Mouse (Mus musculus): ENCODE results near the gene Pfn3. TPM values are rescaled to one million over a fixed set of nuclear protein-coding genes. Genes with fewer than 3 reads are reported as not detected.

Pfn3 gene
- polyA plus RNA-seq, 1 experiment from 2014 or later: not detected

DNA sequence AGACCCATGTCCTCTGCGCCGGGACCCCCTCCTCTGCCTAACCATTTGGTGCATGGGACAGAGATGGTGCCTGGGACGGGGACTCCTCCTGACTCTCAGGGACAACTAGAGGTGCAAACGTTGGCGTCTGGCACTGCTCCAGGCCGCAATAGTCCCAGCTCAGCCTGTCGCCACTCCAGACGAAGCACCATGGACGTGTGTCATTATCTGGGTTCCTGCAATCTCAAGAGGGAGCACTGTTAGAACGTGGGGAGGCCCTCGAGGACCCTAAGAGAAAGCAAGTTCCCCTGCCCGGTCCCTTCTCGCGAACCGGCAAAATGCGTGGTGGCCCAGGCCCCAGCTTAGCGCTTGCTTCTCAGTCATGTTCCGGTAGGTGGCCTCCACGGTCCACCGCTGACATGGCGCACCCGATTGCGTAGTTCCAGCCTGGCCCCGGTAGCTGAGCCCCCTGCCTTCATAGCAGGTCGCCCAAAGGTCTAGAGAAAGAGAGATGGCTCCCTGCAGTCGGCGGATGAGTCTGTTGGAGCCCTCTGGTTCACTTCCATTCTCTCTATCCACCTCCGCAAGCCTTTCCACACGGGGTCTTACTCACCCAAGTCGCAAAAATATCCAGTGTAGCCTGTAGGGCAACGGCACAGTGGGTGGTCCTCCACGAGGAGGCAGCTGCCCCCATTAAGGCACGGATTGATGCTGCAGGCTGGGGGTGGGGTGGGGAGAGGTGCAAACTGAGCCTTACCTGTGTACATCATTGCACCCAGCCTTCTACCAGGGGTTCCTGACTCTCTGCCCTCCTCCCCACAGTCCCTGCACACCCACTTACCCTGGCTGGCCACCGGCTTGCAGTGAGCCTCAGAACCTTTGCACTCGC, 6.1 kb upstream of the Pfn3 start:
- H3K36me3 ChIP-seq: no peaks in the 10 kb centered on the region
- peak; percentile 64 for ATAC-seq (ENCODE audit: low FRiP score)
- 16% methylated on average over 35 of the region's 35 CpGs for WGBS
- H3K9me3 ChIP-seq: no peaks in the 10 kb centered on the region
- H3K27ac ChIP-seq: no peak overlapping the region
- peak overlapping the region; percentile 50 for H3K4me2 ChIP-seq
- H3K4me3 ChIP-seq: peak overlapping the region; percentile 21
- H3K9ac ChIP-seq: peak overlapping the region; percentile 55
- peaks cover 26% of the 10 kb centered on the region for H3K4me1 ChIP-seq (replicated peaks)
- peaks cover 64% of the 10 kb centered on the region for H3K27me3 ChIP-seq

DNA sequence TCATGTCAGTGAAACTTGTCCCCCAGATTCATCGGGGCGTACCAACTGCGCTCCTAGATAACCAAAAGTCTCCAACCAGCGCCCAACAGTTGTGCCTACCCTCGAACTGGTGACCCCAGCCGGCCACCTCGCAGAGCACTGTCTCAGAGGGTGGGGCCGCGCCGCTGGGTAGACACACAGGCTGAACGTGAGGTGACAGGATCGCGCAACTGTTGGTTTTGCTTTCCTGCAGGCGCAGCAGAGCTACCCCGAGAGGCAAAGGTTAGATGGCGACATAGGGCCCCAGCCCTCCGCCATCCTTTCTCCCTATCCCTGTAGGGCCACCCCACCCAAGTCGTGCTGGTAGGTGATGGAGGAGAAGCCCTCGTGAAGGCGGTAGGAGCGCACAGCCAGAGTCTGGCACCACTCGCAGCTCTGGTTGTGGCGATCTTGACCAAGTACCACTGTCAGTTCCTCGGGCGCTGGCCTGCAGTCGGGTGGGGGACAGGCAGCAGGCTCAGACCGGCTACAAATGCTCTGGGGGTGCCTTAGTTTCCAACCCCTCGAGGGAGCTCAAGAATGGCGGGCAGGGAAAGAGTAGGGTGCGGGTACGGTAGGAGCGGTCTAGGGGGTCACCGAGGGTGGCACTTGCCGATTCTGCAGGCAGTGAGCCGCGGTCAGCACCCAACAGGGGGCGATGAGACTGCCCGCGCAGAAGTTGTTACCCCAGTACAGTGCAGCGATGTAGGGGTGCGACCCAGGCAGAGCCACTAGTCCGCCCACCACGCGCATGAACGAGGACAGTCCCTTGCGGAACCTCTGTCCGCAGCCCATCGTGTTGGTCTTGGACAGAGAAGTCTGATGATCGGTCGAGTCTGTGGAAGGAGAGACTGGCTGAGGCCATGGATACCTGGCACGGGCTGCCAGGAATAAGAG, 5.2 kb upstream of the Pfn3 start:
- no peak for ATAC-seq (ENCODE audit: low FRiP score)
- Histone ChIP-seq H3K27me3 (peaks cover 64% of the 10 kb centered on the region), H3K9ac (no peak overlapping the region; the same call in 1 of the 2 replicates), H3K36me3 (no peaks in the 10 kb centered on the region), H3K4me2 (peak overlapping the region; percentile 50; the same call in 1 of the 2 replicates), H3K4me1 (replicated peaks) (peaks cover 27% of the 10 kb centered on the region), H3K4me3 (peak overlapping the region; percentile 21; the same call in 1 of the 2 replicates), H3K9me3 (no peaks in the 10 kb centered on the region), H3K27ac (no peak overlapping the region)
- WGBS: 34% methylated on average over 51 of the region's 51 CpGs

DNA sequence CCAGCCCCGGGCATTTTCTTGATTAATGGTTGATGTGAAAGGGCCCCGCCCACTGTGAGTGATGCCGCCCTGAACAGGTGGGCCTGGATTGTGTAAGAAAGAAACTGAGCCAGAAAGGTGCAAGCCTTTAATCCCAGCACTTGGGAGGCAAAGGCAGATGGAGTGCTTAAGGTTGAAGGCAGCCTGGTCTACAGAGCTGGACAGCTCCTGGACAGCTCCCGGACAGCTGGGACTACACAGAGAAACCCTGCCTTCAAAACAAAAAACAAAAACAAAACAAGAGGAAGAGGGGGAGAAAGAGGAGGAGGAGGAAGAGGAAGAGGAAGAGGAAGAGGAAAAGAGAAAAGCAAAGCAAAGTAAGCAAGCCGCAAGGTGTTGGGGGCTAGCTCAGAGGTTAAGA, 4.1 kb upstream of the Pfn3 start:
- Histone ChIP-seq H3K4me2 (no peak overlapping the region), H3K27me3 (peaks cover 73% of the 10 kb centered on the region), H3K27ac (no peak overlapping the region), H3K36me3 (no peaks in the 10 kb centered on the region), H3K9ac (no peak overlapping the region), H3K4me1 (replicated peaks) (peaks cover 34% of the 10 kb centered on the region), H3K9me3 (no peaks in the 10 kb centered on the region), H3K4me3 (no peak overlapping the region)
- ATAC-seq (ENCODE audit: low FRiP score): no peak
- WGBS: 87% methylated on average over 5 of the region's 5 CpGs

DNA sequence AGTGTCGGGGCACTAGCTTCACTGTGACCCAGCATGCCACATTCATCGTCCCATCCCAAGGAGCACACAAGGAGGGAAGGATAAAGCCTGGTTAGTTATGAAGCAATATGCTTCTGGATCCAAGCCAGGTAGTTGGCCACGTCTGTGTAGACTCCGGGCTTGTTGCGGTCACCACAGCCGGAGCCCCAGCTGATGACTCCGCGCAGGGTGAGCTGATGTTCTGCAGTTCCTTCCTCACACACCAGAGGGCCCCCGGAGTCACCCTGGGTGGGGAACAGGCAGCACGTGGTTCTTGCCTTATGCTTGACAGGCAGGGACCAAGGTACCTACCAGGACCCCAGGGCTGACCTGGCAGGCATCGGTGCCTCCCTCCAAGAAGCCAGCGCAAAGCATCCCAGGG, 3.0 kb upstream of the Pfn3 start:
- Histone ChIP-seq H3K9me3 (no peaks in the 10 kb centered on the region), H3K9ac (no peak overlapping the region), H3K4me2 (peak overlapping the region; percentile 35), H3K27ac (no peak overlapping the region), H3K4me3 (no peak overlapping the region), H3K36me3 (no peaks in the 10 kb centered on the region), H3K4me1 (replicated peaks) (peaks cover 34% of the 10 kb centered on the region), H3K27me3 (peaks cover 81% of the 10 kb centered on the region)
- ATAC-seq (ENCODE audit: low FRiP score): peak; percentile 51; the same call in 1 of the 2 replicates
- 10% methylated on average over 12 of the region's 12 CpGs for WGBS

DNA sequence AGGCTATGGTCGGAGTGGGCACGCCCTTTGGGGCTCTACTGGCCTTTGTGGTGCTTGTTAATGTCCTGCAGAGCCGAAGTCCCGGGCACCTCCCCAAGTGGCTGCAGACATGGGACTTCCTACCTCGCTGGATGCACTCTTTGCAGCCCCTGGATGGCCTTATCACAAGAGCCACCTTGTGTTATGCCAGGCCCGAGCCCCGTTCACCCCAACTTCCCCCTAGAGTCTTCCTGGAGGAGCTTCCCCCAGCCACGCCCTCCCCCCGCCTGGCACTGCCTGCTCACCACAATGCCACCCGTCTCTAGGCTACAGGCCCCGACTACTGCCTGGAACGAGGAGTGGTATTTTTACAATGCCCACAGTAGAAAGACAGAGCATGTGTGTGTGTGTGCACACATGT, 1.7 kb downstream of the Pfn3 start:
- ATAC-seq (ENCODE audit: low FRiP score): no peak
- no peak overlapping the region for H3K4me2 ChIP-seq
- H3K4me1 ChIP-seq (replicated peaks): peaks cover 16% of the 10 kb centered on the region
- no peaks in the 10 kb centered on the region for H3K36me3 ChIP-seq
- no peak overlapping the region for H3K27ac ChIP-seq
- no peak overlapping the region for H3K9ac ChIP-seq
- 83% methylated on average over 12 of the region's 12 CpGs for WGBS
- peaks cover 46% of the 10 kb centered on the region for H3K27me3 ChIP-seq
- no peak overlapping the region for H3K4me3 ChIP-seq
- no peaks in the 10 kb centered on the region for H3K9me3 ChIP-seq

DNA sequence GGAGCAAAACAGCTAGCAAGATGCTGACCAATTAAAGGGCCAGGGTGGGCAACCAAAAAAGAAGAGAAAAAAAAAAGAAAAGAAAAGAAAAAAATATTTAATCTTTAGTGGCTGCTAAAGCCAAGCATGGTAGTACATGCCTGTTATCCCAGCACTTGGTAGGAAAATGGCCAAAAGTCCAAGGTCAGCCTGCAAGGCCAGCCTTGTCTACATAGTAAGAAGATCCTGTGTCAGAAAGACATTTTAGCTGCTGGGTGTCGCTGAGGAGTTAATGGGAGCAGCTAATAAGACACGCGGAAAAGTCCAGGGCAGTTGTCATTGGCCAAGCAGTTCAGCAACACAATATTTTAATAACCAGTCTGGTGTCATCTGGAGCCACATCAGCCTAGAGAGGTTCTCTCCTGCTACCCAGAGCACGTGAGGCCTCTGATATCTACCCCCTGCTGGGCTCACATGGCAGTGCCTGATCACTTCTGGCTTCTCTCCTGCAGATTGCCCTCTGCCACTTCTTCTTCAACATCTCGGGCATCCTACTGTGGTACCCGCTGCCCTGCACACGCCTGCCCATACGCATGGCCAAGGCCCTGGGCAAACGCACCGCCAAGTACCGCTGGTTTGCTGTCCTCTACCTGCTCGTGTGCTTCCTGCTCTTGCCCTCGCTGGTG, 2.3 kb downstream of the Pfn3 start:
- no peak for ATAC-seq (ENCODE audit: low FRiP score)
- H3K9ac ChIP-seq: no peak overlapping the region
- peaks cover 10% of the 10 kb centered on the region for H3K4me1 ChIP-seq (replicated peaks)
- H3K4me3 ChIP-seq: no peak overlapping the region
- 81% methylated on average over 13 of the region's 13 CpGs for WGBS
- peaks cover 41% of the 10 kb centered on the region for H3K27me3 ChIP-seq
- no peaks in the 10 kb centered on the region for H3K9me3 ChIP-seq
- H3K36me3 ChIP-seq: no peaks in the 10 kb centered on the region
- H3K4me2 ChIP-seq: no peak overlapping the region
- no peak overlapping the region for H3K27ac ChIP-seq

DNA sequence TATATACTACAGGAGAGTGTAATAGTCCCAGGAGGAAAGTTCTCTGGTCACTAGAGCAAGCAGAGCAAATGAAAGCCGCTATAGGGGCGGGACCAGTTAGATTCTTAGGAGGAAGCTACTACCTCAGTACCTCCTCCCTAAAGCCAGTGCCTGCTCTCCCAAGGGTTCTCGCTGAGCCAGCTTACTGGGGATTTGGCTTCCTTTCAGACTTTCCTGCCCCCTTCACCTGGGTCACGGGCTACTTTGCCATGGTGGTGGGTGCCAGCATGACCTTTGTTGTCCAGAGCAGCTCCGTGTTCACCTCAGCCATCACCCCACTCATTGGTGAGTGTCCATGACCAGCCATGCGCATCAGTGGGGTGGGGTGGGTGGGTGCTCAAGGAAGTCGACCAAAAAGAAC, 3.2 kb downstream of the Pfn3 start:
- H3K9me3 ChIP-seq: no peaks in the 10 kb centered on the region
- H3K9ac ChIP-seq: no peak overlapping the region
- peaks cover 9% of the 10 kb centered on the region for H3K4me1 ChIP-seq (replicated peaks)
- 75% methylated on average over 7 of the region's 7 CpGs for WGBS
- ATAC-seq (ENCODE audit: low FRiP score): no peak
- no peak overlapping the region for H3K4me3 ChIP-seq
- H3K36me3 ChIP-seq: no peaks in the 10 kb centered on the region
- H3K4me2 ChIP-seq: no peak overlapping the region
- no peak overlapping the region for H3K27ac ChIP-seq
- H3K27me3 ChIP-seq: peaks cover 32% of the 10 kb centered on the region

DNA sequence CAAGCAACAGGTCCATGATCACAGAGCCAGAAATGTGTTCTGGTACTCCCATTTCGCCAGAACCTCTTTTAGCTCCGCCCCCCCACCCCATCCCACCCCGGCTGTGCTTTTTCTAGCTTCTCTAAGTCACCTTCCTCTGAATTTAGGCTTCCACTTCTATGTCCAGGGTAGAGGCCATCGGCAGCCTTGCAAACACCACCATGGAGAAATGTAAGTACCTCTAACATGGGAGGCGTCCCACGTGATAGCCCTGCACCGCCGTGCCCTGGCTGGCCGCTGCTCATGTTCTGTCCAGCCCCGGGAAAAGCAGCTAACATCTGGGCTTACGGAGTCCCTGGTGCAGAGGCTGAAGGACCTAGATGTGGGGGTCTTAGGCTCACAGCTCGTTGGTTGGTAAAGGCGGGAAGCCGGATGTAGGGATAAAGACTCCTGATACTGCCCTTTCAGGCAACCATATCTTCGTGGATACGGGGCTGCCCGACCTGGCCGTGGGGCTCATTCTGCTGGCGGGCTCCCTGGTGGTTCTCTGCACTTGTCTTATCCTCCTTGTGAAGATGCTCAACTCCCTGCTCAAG, 6.4 kb downstream of the Pfn3 start:
- peaks cover 18% of the 10 kb centered on the region for H3K27me3 ChIP-seq
- H3K9me3 ChIP-seq: no peaks in the 10 kb centered on the region
- H3K27ac ChIP-seq: no peak overlapping the region
- H3K4me3 ChIP-seq: no peak overlapping the region
- peaks cover 19% of the 10 kb centered on the region for H3K4me1 ChIP-seq (replicated peaks)
- H3K4me2 ChIP-seq: no peak overlapping the region
- no peak overlapping the region for H3K9ac ChIP-seq
- H3K36me3 ChIP-seq: no peaks in the 10 kb centered on the region
- 89% methylated on average over 19 of the region's 19 CpGs for WGBS
- no peak for ATAC-seq (ENCODE audit: low FRiP score)

DNA sequence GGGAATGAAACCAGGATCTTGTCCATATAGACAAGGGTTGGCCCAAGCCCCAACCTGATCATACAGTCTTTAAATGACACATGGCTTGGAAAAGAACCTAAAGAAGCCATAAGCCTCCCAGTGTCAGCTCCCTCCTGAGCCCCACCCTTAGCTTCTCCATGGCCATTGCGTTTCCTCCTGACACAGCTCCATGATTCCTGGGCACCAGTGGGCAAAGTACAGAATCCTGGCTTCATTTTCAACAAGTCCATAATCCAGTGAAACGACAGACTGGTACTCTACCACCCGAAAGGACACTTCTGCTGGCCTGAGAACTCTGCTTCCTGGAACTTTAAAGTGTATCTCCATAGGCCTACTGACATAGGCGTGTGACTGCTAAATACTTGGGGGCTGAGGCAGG, 7.7 kb downstream of the Pfn3 start:
- 87% methylated on average over 4 of the region's 4 CpGs for whole genome bisulfite sequencing
- H3K27me3 ChIP-seq: peaks cover 10% of the 10 kb centered on the region; the same call in 1 of the 2 replicates
- H3K9me3 ChIP-seq: no peaks in the 10 kb centered on the region
- no peak overlapping the region for H3K4me3 ChIP-seq
- H3K4me1 ChIP-seq (replicated peaks): peaks cover 29% of the 10 kb centered on the region
- H3K4me2 ChIP-seq: no peak overlapping the region
- no peak overlapping the region for H3K9ac ChIP-seq
- H3K36me3 ChIP-seq: no peaks in the 10 kb centered on the region
- no peak overlapping the region for H3K27ac ChIP-seq
- ATAC-seq (ENCODE audit: low FRiP score): no peak

DNA sequence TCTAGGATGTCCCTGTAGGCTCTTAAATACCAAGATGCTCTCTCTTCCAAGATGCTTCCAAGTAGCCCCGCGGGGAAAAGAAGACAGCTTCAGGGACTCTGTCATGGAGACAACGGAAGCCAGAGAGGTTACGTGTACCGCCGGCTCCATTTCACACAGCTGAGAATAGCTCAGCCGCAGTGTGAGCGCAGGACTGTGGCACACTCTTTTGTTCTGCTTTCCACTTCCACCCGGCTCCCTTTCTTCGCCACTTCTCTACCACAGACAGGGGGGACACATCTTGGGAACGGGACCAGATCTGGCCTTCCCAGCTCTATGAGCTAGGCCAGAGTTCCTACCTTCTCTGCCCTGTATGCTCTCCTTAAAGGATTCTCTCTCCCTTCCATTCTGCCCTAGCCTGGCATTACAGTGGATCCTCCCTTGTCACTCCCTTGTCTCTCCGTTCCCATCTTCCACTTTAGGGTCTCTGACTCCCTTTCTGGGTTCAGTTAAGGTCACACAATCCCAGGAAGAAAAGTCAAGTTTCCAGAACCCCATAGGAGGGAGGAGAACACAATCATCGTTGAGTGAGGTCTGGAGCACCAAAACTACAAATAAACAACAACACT, 9.1 kb downstream of the Pfn3 start:
- Histone ChIP-seq H3K9ac (peak overlapping the region; percentile 64), H3K4me2 (0 out of 2 replicates have a peak overlapping the region, but pooled peaks have one; percentile 22), H3K27me3 (peaks cover 6% of the 10 kb centered on the region; the same call in 1 of the 2 replicates), H3K9me3 (no peaks in the 10 kb centered on the region), H3K4me1 (replicated peaks) (peaks cover 29% of the 10 kb centered on the region), H3K36me3 (no peaks in the 10 kb centered on the region), H3K27ac (peak overlapping the region; percentile 83), H3K4me3 (no peak overlapping the region)
- WGBS: 60% methylated on average over 13 of the region's 13 CpGs
- peak; percentile 59 for ATAC-seq (ENCODE audit: low FRiP score)

Measured in hindbrain, embryonic 13.5 days (tissue).